Mouse (Mus musculus): Measurements from ENCODE around the gene Ebf1. TPM values are rescaled to one million over a fixed set of nuclear protein-coding genes. Genes with fewer than 3 reads are reported as not detected.
A peak's percentile ranks its signal among the peaks of the same experiment; 100 is the strongest.

Gene Ebf1
- polyA plus RNA-seq, 1 experiment from 2014 or later = 7.9 TPM

DNA sequence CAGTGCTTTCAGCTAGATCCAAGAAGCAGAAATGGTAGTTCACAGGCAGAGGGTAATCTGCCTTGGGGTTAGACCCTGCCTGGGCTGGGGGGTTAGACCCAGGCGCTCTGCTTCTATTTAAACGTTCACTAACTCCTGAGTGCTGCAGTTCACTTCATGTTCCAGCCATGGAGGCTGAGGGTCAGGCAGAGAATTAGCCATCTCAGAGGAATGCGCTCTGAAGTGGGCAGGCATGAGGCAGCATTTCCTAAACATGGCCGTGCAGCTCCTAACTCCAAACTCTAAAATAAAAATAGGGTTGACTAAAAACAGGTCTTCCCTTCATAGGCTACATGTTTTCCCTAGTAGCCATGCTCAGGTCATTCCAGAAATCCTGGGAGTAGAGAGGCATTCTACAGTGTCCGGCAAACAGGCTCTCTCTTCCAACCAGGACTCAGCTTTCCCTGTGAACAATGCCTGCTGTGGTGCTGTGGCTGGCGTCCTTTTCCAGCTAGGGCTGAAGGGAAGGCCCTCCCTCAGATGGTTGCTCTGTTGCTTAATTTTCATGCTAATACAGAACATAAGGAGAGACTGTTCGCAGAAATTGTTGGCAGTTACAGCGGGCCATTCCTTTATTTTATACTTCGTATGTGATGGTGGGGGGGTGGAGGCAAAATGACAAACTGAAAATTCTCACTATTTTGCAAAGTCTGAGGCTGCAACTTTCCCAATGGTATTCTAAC, 386.8 kb downstream of the Ebf1 start:
- no peak for ATAC-seq

DNA sequence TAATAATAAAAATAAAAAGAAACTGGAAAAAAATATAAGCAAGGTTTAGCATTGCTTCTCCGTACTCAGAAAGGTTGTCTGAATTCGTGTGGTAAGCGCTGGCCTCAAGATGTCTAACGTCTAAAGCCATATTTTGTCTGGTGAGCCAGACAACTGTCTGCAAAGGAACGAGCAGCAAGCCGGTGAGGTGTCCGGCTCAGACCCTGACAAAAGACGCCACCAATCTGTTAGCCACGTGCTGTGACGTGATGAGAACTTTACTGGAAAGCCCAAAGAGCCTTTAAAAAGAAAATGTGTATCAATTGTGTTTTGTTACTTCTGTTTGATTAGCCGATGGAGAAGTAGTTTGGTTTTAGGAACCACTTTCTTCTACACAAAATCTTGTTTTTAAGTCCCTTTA, 390.2 kb downstream of the Ebf1 start:
- Histone ChIP-seq H3K27me3 (replicated peaks; ENCODE audit: control insufficient read depth, insufficient read depth, low read length) (no peaks in the 10 kb centered on the region), H3K9me3 (ENCODE audit: control insufficient read depth, low read length) (no peaks in the 10 kb centered on the region), H3K4me3 (ENCODE audit: low read length) (no peak overlapping the region), H3K9ac (ENCODE audit: low read depth, low read length) (no peak overlapping the region), H3K36me3 (ENCODE audit: control insufficient read depth, insufficient read depth, low read length) (no peaks in the 10 kb centered on the region), H3K27ac (ENCODE audit: low read length) (no peak overlapping the region), H3K4me2 (ENCODE audit: low read depth, low read length) (no peak overlapping the region), H3K4me1 (ENCODE audit: control insufficient read depth, insufficient read depth, low read length) (no peaks in the 10 kb centered on the region)
- WGBS = 78% methylated on average over 11 of the region's 11 CpGs
- ATAC-seq = no peak

More for the DNA sequence above, 386.8 kb downstream of the Ebf1 start:
- Histone ChIP-seq H3K27me3 (replicated peaks; ENCODE audit: control insufficient read depth, insufficient read depth, low read length) (no peaks in the 10 kb centered on the region), H3K36me3 (ENCODE audit: control insufficient read depth, insufficient read depth, low read length) (no peaks in the 10 kb centered on the region), H3K9me3 (ENCODE audit: control insufficient read depth, low read length) (no peaks in the 10 kb centered on the region), H3K27ac (ENCODE audit: low read length) (no peak overlapping the region), H3K4me3 (ENCODE audit: low read length) (no peak overlapping the region), H3K9ac (ENCODE audit: low read depth, low read length) (no peak overlapping the region), H3K4me2 (ENCODE audit: low read depth, low read length) (no peak overlapping the region), H3K4me1 (ENCODE audit: control insufficient read depth, insufficient read depth, low read length) (no peaks in the 10 kb centered on the region)
- 60% methylated on average over 9 of the region's 9 CpGs for WGBS

DNA sequence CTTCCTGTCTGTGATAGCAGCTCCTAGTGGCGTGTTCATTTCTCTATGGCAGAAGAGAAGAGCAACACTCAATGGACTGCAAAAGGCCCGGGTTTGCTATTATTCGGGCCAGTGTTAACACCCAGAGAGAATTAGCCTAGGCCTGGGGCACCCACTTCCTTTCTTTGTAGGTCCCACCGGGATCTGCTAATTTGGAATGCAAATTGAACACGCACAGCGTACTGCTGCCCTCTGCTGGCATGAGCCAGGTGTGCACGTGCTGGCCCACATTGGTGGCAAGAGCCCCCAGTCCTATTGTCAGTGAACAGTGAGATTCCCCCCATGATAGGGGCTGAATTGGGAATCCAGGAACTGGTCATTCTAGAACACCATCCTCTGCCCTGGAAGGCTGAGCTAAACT, 391.0 kb downstream of the Ebf1 start:
- Histone ChIP-seq H3K27ac (ENCODE audit: low read length) (no peak overlapping the region), H3K9me3 (ENCODE audit: control insufficient read depth, low read length) (no peaks in the 10 kb centered on the region), H3K9ac (ENCODE audit: low read depth, low read length) (no peak overlapping the region), H3K4me1 (ENCODE audit: control insufficient read depth, insufficient read depth, low read length) (no peaks in the 10 kb centered on the region), H3K4me2 (ENCODE audit: low read depth, low read length) (peak overlapping the region; percentile 46; the same call in 1 of the 2 replicates), H3K36me3 (ENCODE audit: control insufficient read depth, insufficient read depth, low read length) (no peaks in the 10 kb centered on the region), H3K4me3 (ENCODE audit: low read length) (peak overlapping the region; percentile 25; the same call in 1 of the 2 replicates), H3K27me3 (replicated peaks; ENCODE audit: control insufficient read depth, insufficient read depth, low read length) (no peaks in the 10 kb centered on the region)
- WGBS = 4% methylated on average over 7 of the region's 7 CpGs
- ATAC-seq = no peak

DNA sequence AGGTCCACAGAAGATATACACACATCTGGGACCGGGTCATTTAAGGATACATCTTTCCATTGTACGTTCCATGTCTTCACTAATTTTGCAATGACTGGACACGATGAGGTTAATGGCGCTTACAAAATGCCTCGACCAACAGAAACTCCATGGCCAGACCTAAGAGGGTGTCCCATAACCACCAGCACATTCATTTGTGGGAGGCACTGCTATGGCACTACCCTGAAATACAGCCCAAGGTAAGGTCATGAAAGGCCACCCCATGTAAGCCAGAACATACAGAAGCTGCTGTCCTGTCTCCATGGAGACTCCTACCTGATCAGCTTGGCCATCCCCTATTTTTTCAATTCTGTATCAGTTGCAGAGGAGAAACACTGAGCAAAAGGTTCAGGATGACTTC, 391.6 kb downstream of the Ebf1 start:
- H3K9me3 ChIP-seq (ENCODE audit: control insufficient read depth, low read length) = 0 out of 2 replicates have a peak, but pooled peaks cover 2% of the 10 kb centered on the region
- no peak overlapping the region for H3K9ac ChIP-seq (ENCODE audit: low read depth, low read length)
- H3K4me2 ChIP-seq (ENCODE audit: low read depth, low read length) = no peak overlapping the region
- H3K36me3 ChIP-seq (ENCODE audit: control insufficient read depth, insufficient read depth, low read length) = no peaks in the 10 kb centered on the region
- H3K27me3 ChIP-seq (replicated peaks; ENCODE audit: control insufficient read depth, insufficient read depth, low read length) = no peaks in the 10 kb centered on the region
- WGBS = 86% methylated on average over 5 of the region's 5 CpGs
- H3K4me1 ChIP-seq (ENCODE audit: control insufficient read depth, insufficient read depth, low read length) = no peaks in the 10 kb centered on the region
- ATAC-seq = no peak
- H3K4me3 ChIP-seq (ENCODE audit: low read length) = no peak overlapping the region
- H3K27ac ChIP-seq (ENCODE audit: low read length) = no peak overlapping the region

DNA sequence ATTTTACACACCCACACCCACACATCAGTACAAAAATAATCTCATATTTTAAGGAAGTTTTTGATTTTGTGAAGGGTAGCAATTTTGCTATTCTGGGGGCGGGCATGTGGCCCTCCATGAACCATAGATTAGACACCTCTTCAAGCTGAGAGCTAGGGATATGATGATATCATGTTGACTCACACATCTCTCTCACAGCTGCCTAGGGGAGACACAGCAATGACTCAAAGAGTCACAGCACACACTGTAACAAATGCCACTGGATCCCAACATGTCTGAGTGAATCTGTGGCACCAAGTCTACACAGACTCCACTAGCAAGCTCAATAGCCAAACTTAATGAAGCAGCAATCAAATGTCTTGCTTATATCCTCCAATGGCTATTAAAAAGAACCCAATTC, 395.0 kb downstream of the Ebf1 start:
- H3K9me3 ChIP-seq (ENCODE audit: control insufficient read depth, low read length) = 0 out of 2 replicates have a peak, but pooled peaks cover 2% of the 10 kb centered on the region
- no peaks in the 10 kb centered on the region for H3K4me1 ChIP-seq (ENCODE audit: control insufficient read depth, insufficient read depth, low read length)
- no peak overlapping the region for H3K9ac ChIP-seq (ENCODE audit: low read depth, low read length)
- no peak for ATAC-seq
- H3K27me3 ChIP-seq (replicated peaks; ENCODE audit: control insufficient read depth, insufficient read depth, low read length) = no peaks in the 10 kb centered on the region
- H3K4me2 ChIP-seq (ENCODE audit: low read depth, low read length) = no peak overlapping the region
- H3K4me3 ChIP-seq (ENCODE audit: low read length) = no peak overlapping the region
- 85% methylated on average over 1 of the region's 1 CpGs for WGBS
- no peaks in the 10 kb centered on the region for H3K36me3 ChIP-seq (ENCODE audit: control insufficient read depth, insufficient read depth, low read length)
- H3K27ac ChIP-seq (ENCODE audit: low read length) = no peak overlapping the region

DNA sequence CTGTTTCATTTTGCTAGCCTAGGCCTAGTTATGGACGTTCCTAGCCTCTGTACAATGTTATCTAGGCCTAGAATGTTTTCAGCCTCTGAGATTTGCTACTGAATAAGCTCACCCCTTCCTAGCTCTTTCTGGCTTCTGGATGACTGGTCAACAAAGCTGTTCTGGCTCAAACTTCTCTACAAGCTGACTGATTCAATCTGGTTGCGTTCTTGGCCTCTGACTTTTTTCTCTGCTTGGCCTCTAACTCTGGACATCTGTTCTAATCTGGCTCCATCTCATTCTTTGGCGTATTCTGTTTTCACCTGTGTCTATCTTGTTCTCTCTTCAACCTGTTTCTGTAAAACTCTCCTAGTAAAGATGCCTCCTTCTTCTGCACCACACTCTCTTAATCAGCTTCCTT, 400.4 kb downstream of the Ebf1 start:
- 74% methylated on average over 3 of the region's 3 CpGs for WGBS
- Histone ChIP-seq H3K27ac (ENCODE audit: low read length) (no peak overlapping the region), H3K36me3 (ENCODE audit: control insufficient read depth, insufficient read depth, low read length) (no peaks in the 10 kb centered on the region), H3K27me3 (replicated peaks; ENCODE audit: control insufficient read depth, insufficient read depth, low read length) (no peaks in the 10 kb centered on the region), H3K9me3 (ENCODE audit: control insufficient read depth, low read length) (0 out of 2 replicates have a peak, but pooled peaks cover 2% of the 10 kb centered on the region), H3K4me3 (ENCODE audit: low read length) (no peak overlapping the region), H3K9ac (ENCODE audit: low read depth, low read length) (no peak overlapping the region), H3K4me1 (ENCODE audit: control insufficient read depth, insufficient read depth, low read length) (no peaks in the 10 kb centered on the region), H3K4me2 (ENCODE audit: low read depth, low read length) (no peak overlapping the region)
- no peak for ATAC-seq

DNA sequence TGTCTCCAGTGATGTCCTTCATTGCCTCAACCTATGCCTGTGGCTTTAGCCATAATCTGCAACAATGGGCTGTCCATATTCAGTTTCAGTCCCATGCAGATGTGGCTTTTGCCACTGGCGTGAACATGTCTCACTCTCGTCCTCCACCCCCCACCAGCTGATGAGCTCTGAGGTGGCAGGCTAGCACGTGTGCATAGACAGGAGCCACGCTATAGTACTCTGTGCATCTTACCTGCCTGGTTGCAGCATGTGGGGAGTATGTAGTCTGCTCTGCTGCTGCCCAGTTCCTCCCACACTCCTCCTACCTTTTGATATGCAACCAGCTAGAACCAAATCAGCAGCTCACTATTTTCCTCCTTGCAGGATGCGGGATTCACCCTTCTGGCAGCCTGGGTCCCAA, 408.9 kb downstream of the Ebf1 start:
- 87% methylated on average over 5 of the region's 5 CpGs for WGBS
- no peaks in the 10 kb centered on the region for H3K4me1 ChIP-seq (ENCODE audit: control insufficient read depth, insufficient read depth, low read length)
- H3K9ac ChIP-seq (ENCODE audit: low read depth, low read length) = no peak overlapping the region
- no peaks in the 10 kb centered on the region for H3K27me3 ChIP-seq (replicated peaks; ENCODE audit: control insufficient read depth, insufficient read depth, low read length)
- H3K4me3 ChIP-seq (ENCODE audit: low read length) = no peak overlapping the region
- H3K9me3 ChIP-seq (ENCODE audit: control insufficient read depth, low read length) = no peaks in the 10 kb centered on the region
- H3K27ac ChIP-seq (ENCODE audit: low read length) = no peak overlapping the region
- ATAC-seq = no peak
- no peak overlapping the region for H3K4me2 ChIP-seq (ENCODE audit: low read depth, low read length)
- H3K36me3 ChIP-seq (ENCODE audit: control insufficient read depth, insufficient read depth, low read length) = no peaks in the 10 kb centered on the region

DNA sequence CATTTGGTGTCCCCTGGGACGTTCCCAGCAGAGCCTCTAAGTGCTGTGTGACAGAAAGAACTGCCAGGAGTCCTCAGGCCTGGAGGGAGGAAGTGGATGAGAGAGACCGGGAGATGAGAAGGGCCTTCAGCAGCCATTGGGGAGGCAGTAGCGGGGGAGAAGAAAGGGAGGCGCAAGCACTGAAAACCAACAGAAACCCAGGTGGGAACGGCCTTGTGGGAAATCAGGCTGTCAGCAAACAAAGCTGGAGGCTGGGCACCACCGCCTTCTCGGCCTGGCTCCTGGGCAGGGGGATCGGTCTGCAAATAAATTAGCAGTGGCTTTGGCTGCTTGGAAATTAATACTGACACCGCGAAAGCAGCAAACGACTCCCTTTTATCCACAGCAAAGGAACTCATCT, 409.6 kb downstream of the Ebf1 start:
- Histone ChIP-seq H3K27me3 (replicated peaks; ENCODE audit: control insufficient read depth, insufficient read depth, low read length) (no peaks in the 10 kb centered on the region), H3K4me3 (ENCODE audit: low read length) (no peak overlapping the region), H3K36me3 (ENCODE audit: control insufficient read depth, insufficient read depth, low read length) (no peaks in the 10 kb centered on the region), H3K4me1 (ENCODE audit: control insufficient read depth, insufficient read depth, low read length) (no peaks in the 10 kb centered on the region), H3K4me2 (ENCODE audit: low read depth, low read length) (no peak overlapping the region), H3K27ac (ENCODE audit: low read length) (no peak overlapping the region), H3K9me3 (ENCODE audit: control insufficient read depth, low read length) (no peaks in the 10 kb centered on the region), H3K9ac (ENCODE audit: low read depth, low read length) (no peak overlapping the region)
- no peak for ATAC-seq
- 24% methylated on average over 11 of the region's 11 CpGs for WGBS

DNA sequence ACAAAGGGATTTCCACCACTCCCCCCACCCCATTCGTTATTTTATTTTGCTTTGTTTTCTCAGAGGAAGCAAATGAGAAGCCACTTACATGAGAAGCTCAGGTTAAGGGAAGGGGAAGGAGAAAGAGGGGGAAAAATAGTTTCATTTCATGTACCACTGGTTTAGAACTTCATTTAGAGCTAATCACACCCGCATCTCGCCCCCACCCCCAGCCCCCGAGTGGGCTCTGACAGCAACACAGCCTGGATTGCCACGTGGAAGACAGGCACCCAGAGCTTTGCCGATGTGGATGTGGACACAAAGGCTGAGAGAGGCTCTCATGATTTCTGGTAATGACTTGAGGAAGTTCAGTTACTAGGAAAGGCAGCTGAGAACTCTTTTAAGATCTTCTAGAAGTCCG, 410.0 kb downstream of the Ebf1 start:
- H3K27ac ChIP-seq (ENCODE audit: low read length) = no peak overlapping the region
- WGBS = 49% methylated on average over 7 of the region's 7 CpGs

More for the DNA sequence above, 410.0 kb downstream of the Ebf1 start:
- Histone ChIP-seq H3K4me1 (ENCODE audit: control insufficient read depth, insufficient read depth, low read length) (no peaks in the 10 kb centered on the region), H3K9me3 (ENCODE audit: control insufficient read depth, low read length) (no peaks in the 10 kb centered on the region), H3K4me3 (ENCODE audit: low read length) (no peak overlapping the region), H3K9ac (ENCODE audit: low read depth, low read length) (no peak overlapping the region), H3K36me3 (ENCODE audit: control insufficient read depth, insufficient read depth, low read length) (no peaks in the 10 kb centered on the region), H3K27me3 (replicated peaks; ENCODE audit: control insufficient read depth, insufficient read depth, low read length) (no peaks in the 10 kb centered on the region), H3K4me2 (ENCODE audit: low read depth, low read length) (no peak overlapping the region)
- no peak for ATAC-seq
